Mouse (Mus musculus) kidney, adult 11 months (tissue): ENCODE measurements at regions not wholly inside any gene's neighbourhood (a gene's known extent, or its start where the extent isn't known, plus 50 kb on each side); places are given as distances from the start of the nearest gene placed in this dataset.
A peak's percentile ranks its signal among the peaks of the same experiment; 100 is the strongest.

Experiments used
- DNase-seq: peaks from one replicate; pipeline ENCODE4 v3.0.0; 2022

DNA sequence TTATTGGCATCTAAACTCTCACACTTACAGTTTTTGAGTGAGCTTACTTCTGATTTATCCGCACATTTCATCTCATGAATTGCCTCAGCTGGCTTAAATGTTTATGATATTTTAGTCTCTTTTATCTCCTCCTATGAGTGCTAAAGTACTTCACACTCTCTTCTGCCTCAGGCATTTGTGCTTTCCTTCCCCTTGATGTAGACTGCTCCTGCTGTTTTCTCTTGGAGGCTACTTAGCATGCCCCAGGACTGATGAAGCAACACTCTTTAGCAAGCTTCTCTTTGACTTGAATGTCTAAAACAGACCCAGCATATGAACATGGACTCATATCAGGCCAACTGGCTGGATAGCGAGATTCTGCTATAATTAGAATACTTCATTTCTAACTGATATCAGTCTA lies 882.8 kb downstream of the Tecrl start:
- no peak for DNase-seq

- DNase-seq: no peak
These were observed 890.7 kb downstream of the Tecrl start for GRCm38 (mm10) chr5:82464272-82464671.

- DNase-seq: no peak
These were observed 913.7 kb downstream of the Tecrl start for GRCm38 (mm10) chr5:82441288-82441687.

DNA sequence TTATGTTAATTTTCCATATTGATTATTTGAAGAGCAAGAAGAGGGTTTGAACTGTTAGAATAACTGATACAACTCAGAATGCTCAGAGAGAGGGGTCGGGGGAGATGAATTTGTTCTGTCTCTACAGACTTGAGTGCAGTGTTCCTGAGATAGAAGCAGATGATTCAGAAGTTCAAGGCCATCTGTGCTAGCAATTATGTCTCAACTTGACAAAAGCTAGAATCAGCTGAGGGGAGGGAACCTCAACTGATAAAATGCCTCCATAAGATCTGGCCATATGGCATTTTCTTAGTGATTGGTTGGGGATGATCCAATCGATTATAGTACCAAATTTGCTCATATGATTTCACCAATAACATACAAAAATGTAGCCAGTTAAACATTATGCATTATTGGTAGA lies 914.9 kb downstream of the Tecrl start:
- DNase-seq: no peak

GRCm38 (mm10) chr5:82420396-82420795 lies 934.6 kb downstream of the Tecrl start:
- no peak for DNase-seq

DNA sequence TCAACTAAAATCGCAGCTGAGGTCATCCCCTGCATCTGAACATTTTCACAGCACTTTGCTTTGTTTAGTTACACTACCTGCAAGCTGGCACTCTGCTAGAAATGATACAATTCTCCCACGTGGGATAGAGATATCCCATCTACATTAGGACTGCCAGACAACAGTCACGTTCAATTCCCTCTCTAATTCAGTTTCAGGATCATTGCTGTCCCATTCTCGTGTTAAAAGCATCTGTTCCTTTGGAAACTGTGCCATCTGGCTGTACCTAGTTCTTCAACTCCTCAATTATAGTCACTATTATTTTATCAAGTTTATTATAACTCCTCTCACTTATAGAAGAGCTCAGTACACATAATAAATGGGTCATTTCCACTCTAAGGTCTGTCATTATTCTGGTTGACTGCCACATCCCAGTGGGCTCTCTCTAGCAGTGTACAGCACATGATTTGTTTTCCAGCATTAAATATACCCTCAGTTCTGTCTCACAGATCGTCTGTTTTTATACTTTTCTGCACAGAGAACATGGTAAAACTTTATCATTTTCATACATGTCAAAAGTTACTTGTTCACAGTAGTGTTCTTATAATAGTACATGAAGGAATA lies 958.3 kb downstream of the Tecrl start:
- no peak for DNase-seq

DNA sequence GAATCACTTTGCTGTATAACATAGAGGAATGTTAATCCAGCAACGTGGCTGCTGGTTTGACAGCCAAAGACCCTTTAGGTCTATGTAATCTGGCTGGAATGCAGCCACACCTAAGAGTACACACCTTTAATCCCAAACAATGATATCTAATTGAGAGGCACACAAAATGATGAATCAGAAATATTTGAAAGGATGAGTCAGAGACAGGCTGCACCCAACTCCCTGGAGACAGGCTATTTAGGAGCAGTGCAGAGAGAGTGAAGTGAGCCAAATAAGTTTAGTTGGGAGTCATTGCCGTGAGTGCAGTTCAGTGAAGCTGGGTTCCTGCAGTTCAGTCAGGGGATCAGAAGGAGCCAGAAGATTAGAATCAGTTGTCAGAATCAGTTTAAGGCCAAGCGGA lies 993.4 kb downstream of the Tecrl start:
- no peak for DNase-seq

DNA sequence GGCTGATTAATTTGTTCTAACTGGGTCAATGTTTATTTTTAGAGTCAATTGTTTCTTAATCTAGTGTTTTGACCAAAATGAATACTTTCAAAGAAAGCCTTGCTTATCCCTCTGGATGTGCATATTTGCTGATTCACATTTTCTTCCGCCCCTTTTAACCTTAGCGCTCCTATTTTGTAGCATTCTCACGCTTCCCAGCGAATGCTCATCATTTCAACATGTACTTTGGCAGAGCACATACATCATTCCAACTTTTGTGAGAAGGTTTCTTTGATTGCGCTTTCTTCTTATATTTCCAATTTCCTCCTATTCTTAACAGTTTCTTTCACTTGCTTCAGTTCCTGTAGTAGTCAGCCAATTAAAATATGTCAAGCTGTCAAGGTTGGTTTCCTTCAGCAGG lies 998.7 kb downstream of the Tecrl start:
- no peak for DNase-seq

DNA sequence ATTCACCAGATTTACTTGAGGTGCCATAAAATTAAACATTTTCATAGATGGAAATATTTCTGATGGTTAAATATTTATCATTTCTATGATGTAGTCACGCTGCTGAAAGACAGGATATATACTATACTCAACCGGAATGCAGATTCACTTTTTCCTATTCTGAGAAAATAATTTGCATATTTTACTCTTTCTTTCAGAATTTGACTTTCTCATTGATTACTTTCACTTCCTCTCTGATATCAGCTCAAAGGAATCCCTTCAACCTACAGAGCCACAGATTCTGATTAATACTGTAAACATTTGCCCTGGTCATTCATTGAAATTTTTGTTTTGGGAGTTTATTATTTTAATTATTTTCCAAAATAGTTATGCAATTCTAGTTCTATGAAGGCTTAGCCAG lies 1003.9 kb downstream of the Tecrl start:
- no peak for DNase-seq

- DNase-seq: peak; percentile 2
These were observed 1008.3 kb downstream of the Tecrl start for GRCm38 (mm10) chr5:82346672-82347071.

DNA sequence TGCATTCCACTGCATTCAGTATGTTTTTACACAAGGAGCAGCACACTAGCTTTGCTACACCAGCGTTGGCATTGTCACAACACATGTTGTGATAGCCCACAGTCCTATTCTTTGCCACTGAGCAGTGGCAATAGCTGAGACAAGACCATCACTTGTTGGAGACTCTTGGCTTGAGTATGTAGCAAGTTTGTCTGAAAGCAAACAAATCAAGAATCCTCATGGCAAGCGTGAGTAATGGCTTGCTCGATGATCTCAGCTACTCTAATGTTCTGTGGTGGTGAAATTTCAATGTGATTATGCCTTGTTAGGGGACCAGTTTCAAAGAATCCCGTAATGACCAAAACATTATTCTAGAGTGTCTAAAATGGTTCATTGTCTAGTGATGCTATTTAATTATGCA lies 1030.6 kb downstream of the Tecrl start:
- no peak for DNase-seq

DNA sequence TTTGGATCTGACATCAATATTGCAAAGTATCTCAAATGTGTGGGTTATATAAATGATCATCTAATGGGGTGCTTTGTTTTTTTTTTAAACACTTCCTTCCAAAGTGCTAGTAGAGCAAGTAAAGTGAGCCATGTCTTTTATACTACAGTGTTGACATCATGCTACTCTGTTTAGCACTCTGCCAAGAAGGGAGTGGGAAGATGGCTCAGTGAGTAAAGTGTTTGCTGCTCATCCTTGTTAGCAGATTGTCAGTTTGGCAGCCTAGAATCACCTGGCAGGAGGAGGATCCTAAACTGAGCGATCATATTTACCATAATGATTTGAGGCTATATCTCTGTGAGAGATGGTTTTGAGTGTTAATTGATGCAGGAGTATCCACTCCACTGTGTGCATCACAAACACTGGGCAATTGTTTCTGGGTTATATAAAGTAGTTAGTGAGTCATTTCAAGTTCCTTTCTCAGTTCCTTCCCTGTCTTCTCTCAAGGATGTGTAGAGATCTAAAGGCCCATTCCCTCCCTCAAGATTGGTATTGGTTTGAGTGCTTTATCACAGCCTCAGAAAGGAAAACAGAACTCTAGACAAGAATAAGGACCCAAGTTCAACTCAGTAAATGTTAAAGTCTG lies 1035.2 kb downstream of the Tecrl start:
- no peak for DNase-seq

DNA sequence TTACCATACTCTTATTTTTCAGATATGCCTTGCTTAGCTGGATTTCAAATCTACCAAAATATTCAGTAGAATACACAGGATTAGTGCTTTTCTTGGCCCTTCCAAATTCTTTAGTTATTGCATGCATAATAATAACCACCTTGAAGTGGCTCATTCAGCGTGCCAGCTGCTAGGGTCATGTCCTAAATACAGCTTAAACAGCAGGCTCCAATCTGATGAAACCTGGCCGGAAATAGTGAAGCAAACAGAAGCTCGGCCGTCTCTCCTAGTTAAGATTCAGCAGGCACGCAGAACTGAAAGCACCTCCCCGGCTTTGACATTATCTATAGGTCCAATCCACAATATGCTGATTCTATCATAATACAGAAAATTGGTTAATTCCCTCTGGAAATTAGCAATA lies 1042.9 kb downstream of the Tecrl start:
- no peak for DNase-seq

GRCm38 (mm10) chr5:82288069-82288845 lies 1066.7 kb downstream of the Tecrl start:
- no peak for DNase-seq

DNA sequence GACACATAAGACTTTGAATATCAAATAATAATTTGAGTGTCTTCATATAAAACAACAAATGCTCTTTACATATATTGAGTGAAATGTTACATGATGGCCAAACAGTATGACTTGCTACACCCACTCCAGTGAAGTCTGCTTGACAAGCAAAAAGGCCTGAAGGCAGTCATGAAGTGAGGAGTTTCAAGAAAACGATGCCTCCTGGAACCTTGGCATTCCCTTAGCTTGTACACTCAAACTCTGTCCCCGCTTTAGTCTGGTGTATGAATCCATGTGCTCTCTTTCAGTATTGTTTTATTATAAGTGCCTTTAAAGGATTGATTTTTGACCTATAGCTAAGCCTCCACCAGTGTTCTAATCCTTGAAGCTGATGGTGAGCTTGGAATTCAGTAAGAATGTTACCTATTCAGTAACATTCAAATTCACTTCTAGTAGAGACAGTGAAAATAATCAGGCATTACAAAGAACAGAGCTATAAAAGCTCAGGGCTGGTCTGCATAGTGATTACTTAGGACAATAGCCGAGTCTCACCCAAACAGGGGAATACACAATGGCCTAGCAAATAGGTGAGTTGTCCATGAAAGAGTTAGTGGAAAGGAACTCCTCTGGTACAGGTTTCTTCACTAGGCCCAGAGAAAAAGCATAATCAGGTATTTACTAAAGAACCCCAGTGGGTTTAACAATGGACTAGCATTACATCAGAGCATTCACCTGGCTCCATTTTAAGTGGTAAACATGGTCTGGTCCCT lies 1101.5 kb downstream of the Tecrl start:
- no peak for DNase-seq

- no peak for DNase-seq
These were observed 1128.7 kb downstream of the Tecrl start for GRCm38 (mm10) chr5:82226329-82226728.

DNA sequence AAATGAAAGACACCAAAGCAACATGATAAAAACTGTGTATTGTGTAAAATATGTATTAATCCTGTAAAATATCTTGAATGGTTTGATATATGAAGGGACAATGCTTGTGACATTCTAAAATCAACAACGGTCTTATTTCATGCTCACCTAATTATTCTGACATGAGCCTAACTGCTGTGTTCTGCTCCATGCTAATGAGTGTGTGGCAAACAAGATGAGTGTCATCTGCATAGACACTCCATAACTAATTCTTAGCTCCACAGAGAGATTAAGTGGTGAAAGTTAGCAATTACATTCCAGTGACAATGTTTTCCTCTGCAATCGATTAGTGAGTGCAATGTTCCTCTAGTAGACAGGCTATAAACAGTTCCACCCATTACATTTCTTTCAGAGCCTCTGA lies 1131.4 kb downstream of the Tecrl start:
- no peak for DNase-seq

DNA sequence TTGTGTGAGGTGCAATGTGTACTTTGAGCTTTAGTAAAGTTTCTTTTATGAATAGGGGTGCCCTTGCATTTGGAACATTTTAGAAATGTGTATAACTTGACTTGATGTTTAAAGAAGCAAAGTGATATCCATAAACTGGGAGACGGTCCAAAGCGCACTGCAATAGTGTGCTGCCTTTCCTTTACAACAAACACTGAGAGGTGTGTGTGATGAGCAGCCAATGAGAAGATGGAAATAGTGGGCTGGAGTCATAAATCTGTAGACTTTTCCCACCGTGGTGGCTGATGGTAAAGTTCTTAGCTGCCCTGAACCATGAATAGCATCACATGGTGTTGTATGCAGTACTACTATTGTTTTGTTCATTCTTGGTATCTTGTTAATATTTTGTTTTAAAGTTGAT lies 1151.4 kb downstream of the Tecrl start:
- DNase-seq: no peak
